Mouse (Mus musculus) left cerebral cortex, adult 18-20 months (tissue): ENCODE results near the gene Tgtp1. TPM values are rescaled to one million over a fixed set of nuclear protein-coding genes. Genes with fewer than 3 reads are reported as not detected.
"Not testable (repeated sequence)": the region's sequence is repeated elsewhere in the genome, so short reads cannot be mapped to it uniquely, and the experiment has no call there.

ENCODE experiments used
- DNase-seq, 2 experiments: peaks; one replicate each; pipeline ENCODE4 v3.0.0; 2021 to 2022; ENCODE audit warnings: low spot score in 2 of 2, mixed read lengths in 1 of 2
- long read RNA-seq, 2 experiments: library from polyadenylated mRNA; stranded (forward); transcript quantifications; one replicate each; pipeline ENCODE4 v2.0.0; 2021
- total RNA-seq, 2 experiments: library from RNA; stranded (reverse); gene quantifications; 2 replicates each; pipeline ENCODE4 v1.2.3; 2021

Tgtp1 gene
- total RNA-seq, result under 1 TPM in 1 of 2 experiments, not detected in 1; 0.81 TPM
- long read RNA-seq, experiment 1, transcript Tgtp1-201 (2 exons, 2,823 nt), result major isoform, 9 of 10 reads
- long read RNA-seq, experiment 1, partial matches to known transcripts, result 0 of 10 reads
- long read RNA-seq, experiment 1, other reads (novel, unspliced or antisense), result 1 of 10 reads
- long read RNA-seq, experiment 2, partial matches to known transcripts, result 0 of 1 reads
- long read RNA-seq, experiment 2, other reads (novel, unspliced or antisense), result 0 of 1 reads

DNA sequence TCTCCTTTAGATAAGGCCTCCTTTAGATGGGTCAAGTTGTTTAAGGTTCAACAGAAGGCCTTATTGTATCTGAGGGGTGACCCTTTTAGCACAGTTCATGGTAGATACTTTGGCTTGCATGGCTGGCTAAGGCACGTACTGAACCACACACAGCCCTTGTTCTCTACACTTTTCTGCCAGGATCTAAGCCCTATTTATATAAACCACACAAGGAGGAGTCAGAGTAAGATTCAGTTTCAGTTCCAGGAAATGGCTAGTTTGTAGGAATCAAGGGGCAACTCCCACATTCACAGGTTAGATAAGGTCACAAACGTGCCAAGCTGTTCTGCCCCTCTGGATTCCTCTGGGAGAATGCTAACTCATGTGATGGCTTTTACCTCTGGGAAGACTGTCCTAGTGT, at the start of gene Tgtp1:
Tgtp1 (minus strand) TSS at position 155 of the 400 bp plus-strand sequence.
- DNase-seq, result not testable (repeated sequence)

DNA sequence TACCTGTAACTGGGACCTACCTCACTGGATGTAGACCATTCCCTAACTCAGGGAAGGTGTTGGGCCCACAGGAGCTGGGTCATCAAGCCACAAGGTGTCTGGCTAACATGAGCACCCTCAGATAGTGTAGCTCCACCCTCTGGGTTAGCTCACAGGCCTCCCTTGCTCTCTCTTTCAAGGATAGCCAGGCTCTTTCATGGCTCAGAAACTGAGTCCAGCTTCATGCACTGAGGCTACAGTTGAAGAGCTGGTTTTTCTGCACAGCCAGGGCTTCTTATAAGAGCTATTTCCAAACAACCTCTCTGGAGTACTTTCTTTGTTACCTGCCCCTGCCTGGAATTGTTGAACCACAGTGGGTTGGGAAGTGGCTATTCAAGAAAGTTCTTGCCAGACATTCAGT, 18.1 kb upstream of the Tgtp1 start:
- DNase-seq, result not testable (repeated sequence)

DNA sequence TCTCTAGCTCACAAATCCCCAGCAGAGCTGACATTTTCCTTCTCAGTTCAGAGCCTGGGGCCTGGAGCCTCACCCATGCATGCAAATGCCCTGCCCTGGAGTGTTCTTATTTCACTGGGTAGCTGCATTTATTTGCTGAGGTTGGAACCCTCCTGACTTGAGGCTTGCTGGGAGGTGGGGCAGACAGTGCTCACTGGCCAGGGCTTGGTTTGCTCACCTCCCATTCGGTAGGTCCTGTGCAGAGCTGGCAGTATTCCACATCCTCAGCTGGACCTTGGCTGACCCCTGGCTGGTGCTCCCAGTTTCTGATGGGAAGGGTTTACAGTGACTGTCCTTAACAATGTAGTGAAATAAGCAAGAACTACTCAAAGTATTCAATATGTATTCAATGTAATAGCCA, 12.8 kb upstream of the Tgtp1 start:
- not testable (repeated sequence) for DNase-seq

DNA sequence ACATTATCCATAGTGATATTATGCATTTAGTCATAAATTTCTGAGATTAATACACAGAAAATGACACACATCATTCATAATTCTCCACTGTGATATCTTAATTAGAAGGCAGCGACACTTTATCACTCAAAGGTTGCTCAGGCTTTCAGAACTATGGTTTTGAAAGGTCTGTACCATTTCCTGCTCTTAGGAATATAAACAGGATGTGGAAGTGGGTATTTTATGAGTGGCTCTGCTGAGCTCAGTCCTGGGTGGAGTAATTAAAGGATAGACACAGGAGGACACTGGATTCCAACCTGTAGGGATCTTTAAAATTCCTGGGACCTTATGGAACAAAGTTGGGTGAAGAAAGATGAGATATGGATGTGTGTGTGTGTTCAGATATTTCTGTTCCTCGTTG, 12.3 kb upstream of the Tgtp1 start:
- DNase-seq, result not testable (repeated sequence)

- DNase-seq, result not testable (repeated sequence)
Measured at GRCm38 (mm10) chr11:49000411-49000810, 6.4 kb upstream of the Tgtp1 start.

GRCm38 (mm10) chr11:48993296-48993695, 676 bp downstream of the Tgtp1 start:
- DNase-seq, result not testable (repeated sequence)

DNA sequence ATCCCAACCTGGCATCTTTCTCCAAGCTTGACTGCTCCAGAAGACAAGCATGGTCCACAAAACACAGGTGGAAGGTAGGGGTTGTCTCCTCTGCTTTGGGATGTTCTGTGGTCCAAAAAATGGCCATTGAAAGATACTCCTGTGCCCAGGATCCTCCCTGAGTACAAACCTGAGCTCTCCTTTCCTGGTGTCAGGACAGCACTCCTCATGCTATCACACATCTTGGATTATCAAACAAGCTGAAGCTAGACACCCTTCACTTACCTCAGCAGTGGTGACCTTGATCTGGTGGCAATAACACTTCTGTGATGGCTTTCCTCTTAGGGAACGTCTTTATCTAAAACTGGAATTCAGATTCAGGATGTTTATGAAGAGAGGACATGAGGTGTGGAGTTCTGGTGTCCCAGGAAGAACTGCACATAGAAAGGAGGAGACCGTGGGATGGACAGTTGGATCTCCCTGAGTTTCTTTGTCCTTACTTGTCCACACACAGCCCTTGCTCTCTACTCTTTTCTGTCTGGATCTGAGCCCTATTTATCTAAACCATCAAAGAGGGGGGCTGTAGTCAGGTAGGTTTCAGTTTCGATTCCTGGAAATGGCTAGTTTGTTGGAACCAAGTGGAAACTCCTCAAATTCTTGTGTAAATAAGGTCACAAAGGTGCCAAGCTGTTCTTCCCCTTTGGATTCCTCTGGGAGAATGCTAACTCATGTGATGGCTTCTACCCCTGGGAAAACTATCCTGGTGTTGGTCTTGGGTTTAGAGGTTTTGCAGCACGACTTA, 2.0 kb downstream of the Tgtp1 start, which contains the start of gene Gm12185:
Gm12185 (minus strand) TSS at position 487 of the 781 bp plus-strand sequence.
- DNase-seq, result not testable (repeated sequence)

DNA sequence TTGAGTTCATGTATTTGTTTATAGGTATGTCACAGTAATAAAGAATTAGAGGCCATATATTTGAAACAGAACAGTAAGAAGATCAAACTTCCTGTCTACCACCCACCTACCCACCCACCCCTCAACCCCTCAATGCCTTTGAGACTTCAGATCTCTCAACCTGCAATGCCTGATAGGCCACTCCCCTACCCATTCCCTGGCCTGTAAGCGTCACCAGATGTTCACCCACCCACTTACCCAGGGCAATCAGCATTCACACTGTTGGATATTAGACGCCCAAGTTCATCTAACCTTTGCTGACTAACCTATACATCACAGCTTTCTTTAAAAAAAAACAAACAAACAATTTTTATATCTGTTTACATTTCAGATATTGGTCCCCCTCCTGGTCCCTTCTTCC, 4.0 kb downstream of the Tgtp1 start:
- DNase-seq, result not testable (repeated sequence)

- not testable (repeated sequence) for DNase-seq
Measured at GRCm38 (mm10) chr11:48988219-48988618, 5.8 kb downstream of the Tgtp1 start.

GRCm38 (mm10) chr11:48982848-48983247, 11.1 kb downstream of the Tgtp1 start:
- not testable (repeated sequence) for DNase-seq

DNA sequence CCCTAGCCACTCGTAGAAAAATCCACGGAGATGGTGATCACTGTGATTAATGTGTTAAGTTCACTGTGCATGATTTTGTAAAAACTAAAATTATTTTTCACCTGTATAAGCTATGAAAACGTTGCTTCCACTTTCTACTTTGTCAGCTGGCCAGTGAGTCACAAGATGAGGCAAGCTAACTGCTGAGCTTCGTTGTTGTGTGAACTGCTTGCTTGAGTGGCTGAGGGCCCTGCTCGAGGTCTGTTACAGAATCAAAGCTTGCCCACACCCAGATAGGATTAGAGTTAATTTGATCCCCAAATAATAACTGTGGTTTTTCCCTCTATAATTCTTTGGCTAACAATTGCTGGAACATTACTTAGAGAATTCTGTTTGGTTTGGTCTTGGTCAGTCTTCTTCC, 13.9 kb downstream of the Tgtp1 start:
- not testable (repeated sequence) for DNase-seq

DNA sequence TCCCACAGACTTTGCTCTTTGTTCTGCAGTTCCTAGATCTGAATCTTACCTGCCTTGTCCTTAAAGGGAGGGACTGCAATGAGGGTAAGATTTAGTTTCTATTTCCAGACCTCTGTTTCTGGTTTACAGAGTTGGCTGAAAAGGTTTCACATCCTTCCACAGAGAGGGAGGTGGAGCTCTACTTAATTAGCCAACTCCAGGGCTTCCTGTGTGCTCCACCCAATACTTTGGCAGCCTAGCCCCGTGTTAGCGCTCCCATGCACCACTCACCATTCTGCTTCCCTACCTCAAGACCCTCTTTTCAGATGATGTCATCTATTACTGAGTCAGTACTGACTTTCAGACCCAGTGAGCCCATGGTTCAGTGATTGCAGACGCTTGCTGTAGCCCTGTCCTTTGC, 14.7 kb downstream of the Tgtp1 start, which contains the start of gene 9930111J21Rik1:
9930111J21Rik1 (minus strand) TSS at position 148 of the 400 bp plus-strand sequence.
- DNase-seq, result not testable (repeated sequence)

DNA sequence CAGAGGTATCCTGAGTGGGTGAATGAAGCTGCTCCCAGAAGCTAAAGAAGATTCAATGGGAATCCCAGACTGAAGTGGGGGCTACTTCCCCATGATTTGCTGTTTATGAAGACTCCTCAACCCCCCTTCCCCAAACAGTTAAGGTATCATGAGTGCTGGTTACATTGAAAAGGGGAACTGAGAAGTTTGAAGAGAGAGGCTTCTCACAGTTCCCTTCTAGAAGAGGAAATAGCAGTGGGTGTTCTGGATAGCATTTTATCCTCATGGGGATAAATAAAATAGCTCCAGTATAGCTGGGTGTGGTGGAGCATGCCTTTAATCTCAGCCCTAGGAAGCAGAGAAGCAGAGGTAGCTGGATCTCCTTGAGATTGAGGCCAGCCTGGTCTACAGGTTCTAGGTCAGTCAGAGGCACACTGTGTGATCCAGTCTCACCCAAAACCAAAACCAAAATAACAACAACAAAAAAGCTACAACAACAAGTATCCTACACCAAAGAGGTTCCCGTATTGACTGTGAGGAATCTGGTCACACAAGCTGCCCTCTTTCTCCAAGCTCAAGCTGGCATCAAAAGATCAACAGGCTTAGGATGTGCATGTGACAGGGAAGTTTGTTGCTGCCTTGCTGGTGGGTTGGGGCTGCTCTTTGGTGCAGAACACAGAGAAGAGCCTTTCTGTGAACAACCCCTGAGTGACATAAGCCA, 15.6 kb downstream of the Tgtp1 start, which contains the start of gene Olfr56:
Olfr56 (plus strand) TSS at position 650 of the 700 bp plus-strand sequence.
- DNase-seq, result not testable (repeated sequence)

DNA sequence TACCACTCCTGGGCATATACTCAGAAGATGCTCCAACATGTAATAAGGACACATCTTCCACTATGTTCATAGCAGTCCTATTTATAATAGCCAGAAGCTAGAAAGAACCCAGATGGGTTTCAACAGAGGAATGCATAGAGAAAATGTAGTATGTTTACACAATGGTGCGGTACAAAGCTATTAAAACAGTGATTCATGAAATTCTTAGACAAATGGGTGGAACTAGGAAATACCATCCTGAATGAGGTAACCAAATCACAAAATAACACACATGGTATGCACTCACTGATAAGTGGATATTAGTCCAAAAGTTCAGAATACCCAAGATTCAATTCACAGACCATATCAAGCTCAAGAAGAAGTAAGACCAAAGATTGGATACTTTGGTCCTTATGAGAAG, 19.3 kb downstream of the Tgtp1 start:
- DNase-seq, result not testable (repeated sequence)

GRCm38 (mm10) chr11:48946090-48946489, 47.9 kb downstream of the Tgtp1 start, which contains the start of gene Psme2b:
TSS of gene Psme2b (minus strand) at chr11:48946190.
- not testable (repeated sequence) for DNase-seq

GRCm38 (mm10) chr11:48939286-48939685, 54.7 kb downstream of the Tgtp1 start:
- not testable (repeated sequence) for DNase-seq

Other genes starting within 250 kb of the Tgtp1 start
- gene Rack1, start 193.8 kb downstream of the Tgtp1 start, total RNA-seq, result 100 to 1,000 TPM; 233 to 240 TPM
- gene Trim41, start 176.8 kb downstream of the Tgtp1 start, total RNA-seq, result 10 to 100 TPM; 57.1 to 60.2 TPM
- gene Trim7, start 168.0 kb downstream of the Tgtp1 start, total RNA-seq, result 1 to 10 TPM; 2.3 to 3.7 TPM
- 1 to 10 TPM; 1.7 to 3.0 TPM for gene Gm12184, start 167.5 kb downstream of the Tgtp1 start, total RNA-seq
- 1 to 10 TPM; 7.0 to 7.7 TPM for gene Irgm1, start 122.5 kb downstream of the Tgtp1 start, total RNA-seq
- under 1 TPM in 1 of 2 experiments, not detected in 1; 0.49 TPM for gene Gm5431, start 92.0 kb downstream of the Tgtp1 start, total RNA-seq
- 1 to 10 TPM; 1.9 to 2.8 TPM for gene Psme2b, start 48.0 kb downstream of the Tgtp1 start, total RNA-seq
- gene Olfr56, start 15.3 kb downstream of the Tgtp1 start, total RNA-seq, result not detected
- 1 to 10 TPM in 1 of 2 experiments, under 1 TPM in 1; 0.91 to 1.5 TPM for gene 9930111J21Rik1, start 14.8 kb downstream of the Tgtp1 start, total RNA-seq
- gene Gm12185, start 1.9 kb downstream of the Tgtp1 start, total RNA-seq, result under 1 TPM; 0.16 to 0.37 TPM
- 1 to 10 TPM in 1 of 2 experiments, under 1 TPM in 1; 0.94 to 1.6 TPM for gene 9930111J21Rik2, start 57.1 kb upstream of the Tgtp1 start, total RNA-seq
- under 1 TPM; 0.47 to 0.65 TPM for gene Tgtp2, start 70.0 kb upstream of the Tgtp1 start, total RNA-seq
- 1 to 10 TPM; 1.0 to 1.4 TPM for gene Ifi47, start 82.4 kb upstream of the Tgtp1 start, total RNA-seq
- gene Olfr1396, start 120.7 kb upstream of the Tgtp1 start, total RNA-seq, result not detected
- not detected for gene Olfr1395, start 148.1 kb upstream of the Tgtp1 start, total RNA-seq
- not detected for gene Olfr1394, start 160.2 kb upstream of the Tgtp1 start, total RNA-seq
- gene Btnl9, start 193.0 kb upstream of the Tgtp1 start, total RNA-seq, result not detected
- gene Zfp62, start 209.1 kb upstream of the Tgtp1 start, total RNA-seq, result 10 to 100 TPM; 68.9 to 78.9 TPM